Mouse (Mus musculus): ENCODE measurements around the gene Stambp. TPM values are rescaled to one million over a fixed set of nuclear protein-coding genes. Genes with fewer than 3 reads are reported as not detected.
"Not testable (repeated sequence)": the region's sequence is repeated elsewhere in the genome, so short reads cannot be mapped to it uniquely, and the experiment has no call there.

The Stambp gene
- 10 to 100 TPM; 30.5 to 38.9 TPM for polyA plus RNA-seq (2017; shearing (Covaris generic))

DNA sequence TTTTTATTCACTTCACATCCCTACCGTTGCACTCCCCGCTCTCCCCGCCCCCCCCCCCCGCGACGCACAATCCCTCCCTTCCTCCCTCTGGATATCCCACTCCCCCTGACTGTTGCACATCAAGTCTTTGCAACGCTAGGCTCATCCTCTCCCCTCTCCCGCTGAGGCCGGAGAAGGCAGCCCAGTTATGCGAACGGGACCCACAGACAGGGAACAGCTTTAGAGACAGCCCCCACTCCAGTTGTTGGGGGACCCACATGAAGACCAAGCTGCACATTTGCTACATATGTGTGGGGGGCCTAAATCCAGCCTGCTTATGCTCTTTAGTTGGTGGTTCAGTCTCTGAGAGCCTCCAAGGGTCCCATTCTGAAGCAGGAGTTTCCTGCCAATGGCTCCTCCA is at the start of gene Stambp:
Stambp (minus strand) TSS at position 59 of the 400 bp plus-strand sequence.
- ATAC-seq = no peak

DNA sequence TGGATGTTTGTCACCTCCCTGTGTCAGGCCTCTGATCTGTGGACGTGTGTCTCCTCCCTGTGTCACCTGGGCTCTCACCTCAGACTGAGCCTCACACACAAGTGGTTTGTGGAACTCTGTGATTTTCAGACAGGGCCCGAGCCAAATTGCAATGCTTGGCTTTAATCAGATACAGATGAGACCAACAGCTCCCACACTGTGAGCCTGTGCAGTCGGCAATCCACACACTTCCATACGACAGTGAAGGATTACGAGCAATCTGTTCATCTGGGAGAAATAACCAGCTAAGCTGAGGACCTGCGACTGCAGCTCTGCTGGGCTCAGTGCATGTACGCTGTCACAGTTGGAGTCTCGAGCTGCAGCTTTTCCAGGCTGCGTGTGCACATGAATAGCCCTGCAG is 47.4 kb upstream of the Stambp start:
- no peak for ATAC-seq

DNA sequence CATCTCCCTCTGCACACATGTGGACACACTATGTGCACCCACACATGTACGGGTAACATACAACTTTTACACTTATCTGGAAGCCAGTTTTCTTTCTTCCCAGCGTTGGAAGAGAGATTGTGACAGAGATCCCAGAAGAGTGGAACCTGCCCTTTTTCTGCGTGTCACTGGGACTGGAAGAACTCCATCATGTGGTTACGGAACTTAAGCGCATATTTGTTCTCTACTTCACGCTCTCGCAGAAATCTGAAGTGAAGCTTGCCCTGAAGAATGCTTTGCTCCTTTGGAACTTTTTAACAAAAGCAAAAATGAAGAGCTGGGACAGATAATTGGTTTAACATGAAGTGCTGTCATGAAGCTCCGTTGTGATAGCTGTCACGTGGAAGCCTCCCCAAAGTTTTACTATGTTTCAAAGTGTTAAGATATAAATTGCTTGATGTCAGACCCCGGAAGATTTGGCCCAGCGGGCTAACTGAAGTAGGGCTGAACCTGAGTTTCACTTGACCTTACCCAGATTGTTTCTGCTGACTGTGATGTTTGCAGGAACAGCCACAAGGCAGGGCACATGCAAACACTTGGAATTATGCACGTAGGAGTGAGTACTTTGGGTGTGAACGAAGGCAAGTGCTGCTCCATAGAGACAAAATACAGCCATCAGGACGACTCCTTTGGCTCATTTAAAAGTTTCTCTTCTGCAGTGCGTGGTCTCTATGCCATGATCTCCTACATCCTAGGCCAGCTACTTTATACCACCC is 45.2 kb upstream of the Stambp start:
- ATAC-seq = no peak

DNA sequence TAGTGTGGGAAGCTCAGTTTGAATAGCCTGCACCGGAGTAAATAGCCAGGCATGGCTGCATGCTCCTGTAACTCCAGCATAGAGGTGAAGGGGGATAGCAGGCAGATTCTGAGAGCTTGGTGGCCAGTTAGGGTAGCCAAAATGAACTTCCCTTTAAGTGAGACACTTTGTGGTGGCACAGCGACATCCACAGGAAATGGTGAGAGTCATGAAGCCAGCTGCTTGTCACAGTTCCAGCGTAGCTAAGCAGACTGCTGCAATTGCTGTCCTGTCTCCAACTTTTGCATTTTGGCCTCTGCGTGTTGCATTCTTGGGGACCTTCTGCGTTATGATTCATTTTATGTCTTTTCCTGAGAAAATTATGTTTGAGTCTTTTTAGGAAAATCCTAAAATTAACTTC is 44.0 kb upstream of the Stambp start:
- ATAC-seq = no peak

DNA sequence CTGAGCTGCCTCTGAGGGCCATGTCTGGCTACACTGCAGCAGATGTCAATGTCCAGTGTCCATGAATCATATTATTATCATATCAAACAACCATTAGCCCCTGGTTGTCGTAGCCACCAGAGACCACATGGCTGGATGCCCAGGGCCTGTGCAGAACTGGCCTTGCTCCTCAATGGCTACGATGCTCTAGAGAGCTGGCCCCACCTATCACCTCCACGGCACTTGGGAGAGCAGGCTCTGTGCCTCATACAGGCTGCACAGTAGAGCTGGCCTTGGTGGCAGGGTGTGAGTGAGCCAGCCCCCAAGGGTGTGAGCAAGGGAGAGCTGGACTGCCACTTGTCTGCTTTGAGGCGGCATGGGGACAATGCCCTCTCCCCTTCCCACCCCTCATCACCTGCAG is 41.9 kb upstream of the Stambp start:
- ATAC-seq = no peak

DNA sequence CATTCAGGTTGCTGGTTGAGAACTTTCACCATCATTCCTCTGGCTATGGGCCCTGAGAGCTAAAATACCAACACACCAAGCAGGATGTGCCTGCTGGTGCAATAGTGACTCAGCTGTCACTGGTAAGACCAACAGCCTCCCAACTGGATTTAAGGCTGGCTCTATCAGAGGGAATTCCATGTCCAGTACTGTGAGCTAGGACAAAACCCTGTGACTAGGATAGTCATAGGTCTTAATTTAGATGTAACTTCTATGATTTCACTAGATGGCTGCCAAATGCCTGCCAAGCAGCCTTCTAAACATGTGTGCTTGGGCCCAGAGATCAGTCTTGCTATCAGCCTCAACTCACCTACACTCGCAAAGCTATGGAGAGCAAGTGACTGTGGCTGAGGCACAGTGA is 40.4 kb upstream of the Stambp start:
- ATAC-seq = no peak

DNA sequence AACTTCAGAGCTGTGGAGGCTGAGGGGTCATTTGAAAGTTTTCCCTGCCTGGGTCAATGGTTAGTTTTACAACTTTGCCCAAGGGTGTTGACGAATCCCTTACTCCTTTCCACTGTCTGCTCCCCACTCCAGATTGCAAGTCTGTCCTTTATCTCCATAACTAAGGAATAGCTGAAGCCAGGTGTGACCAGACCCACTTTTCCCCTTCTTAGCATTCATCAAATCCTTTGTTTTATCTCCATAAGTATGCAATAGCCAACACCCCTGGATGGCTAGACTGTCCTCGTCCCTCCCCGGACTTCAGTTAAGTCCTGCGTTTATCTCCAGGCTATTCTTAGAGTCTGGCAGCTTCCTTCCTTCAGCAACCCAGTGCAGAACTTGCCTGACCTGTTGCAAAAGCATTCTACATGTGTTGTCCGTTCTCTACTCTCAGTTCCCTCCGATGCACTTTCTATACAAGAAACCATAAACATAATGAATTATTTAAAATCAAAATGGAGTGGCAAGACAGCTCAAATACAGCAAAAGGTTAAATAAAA is 27.2 kb upstream of the Stambp start:
- no peak for ATAC-seq

DNA sequence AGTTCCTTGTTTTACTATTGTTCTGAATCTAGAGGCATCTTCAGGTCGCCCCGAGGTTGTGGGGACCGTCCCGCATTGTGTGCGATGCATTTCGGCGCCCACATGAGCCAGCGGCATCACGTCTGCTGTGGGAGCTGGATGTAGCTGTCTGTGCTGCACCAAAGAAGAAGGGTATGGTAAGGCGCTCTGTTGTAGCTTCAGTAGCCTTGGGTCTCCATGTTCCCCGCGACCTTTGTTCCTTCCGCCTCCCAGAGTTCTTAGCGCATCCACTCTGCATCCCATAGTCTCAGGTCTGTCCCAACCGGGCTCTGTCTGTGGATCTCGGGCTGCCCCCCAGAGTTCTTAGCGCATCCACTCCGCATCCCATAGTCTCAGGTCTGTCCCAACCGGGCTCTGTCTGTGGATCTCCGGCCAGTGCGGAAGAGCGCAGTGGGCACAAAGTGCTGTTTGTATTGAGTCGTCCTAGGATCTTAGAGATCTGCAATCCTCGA is 26.6 kb upstream of the Stambp start:
- no peak for ATAC-seq

DNA sequence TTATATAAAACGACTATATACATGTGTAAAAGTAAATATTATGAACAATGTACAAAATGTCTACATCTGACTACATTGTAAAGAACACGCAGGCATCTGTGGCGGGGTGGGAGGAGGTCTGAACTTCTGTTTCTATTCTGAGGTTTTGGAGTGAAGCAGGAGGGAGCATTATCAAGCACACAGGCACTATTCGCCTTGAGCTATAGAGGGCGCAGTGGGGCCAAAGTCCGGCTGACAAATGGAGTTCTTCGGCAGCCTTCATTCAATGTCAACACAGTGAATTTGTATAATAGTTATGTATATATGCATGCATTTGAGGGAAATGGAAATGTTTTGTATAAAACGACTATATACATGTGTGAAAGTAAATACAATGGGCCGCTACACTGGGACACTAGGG is 26.1 kb upstream of the Stambp start:
- no peak for ATAC-seq

DNA sequence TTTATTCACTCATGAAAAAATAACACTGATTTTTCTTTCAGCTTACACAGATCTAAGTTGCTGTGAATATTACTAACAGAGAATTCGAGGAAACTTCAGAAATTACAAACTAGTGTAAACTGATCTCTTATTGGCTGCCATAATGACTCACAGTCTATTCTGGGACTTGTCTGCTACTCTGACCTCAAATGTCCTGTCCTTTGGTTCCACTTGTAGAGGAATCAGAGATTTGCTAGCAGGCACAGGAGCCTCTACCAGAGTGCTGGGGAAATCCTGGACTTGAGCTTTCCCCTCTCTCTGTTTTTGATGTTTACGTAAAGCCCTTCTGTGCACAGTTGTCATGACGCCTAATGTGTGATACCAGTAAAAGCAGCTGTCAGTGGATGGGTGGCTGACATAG is 25.5 kb upstream of the Stambp start:
- no peak for ATAC-seq

DNA sequence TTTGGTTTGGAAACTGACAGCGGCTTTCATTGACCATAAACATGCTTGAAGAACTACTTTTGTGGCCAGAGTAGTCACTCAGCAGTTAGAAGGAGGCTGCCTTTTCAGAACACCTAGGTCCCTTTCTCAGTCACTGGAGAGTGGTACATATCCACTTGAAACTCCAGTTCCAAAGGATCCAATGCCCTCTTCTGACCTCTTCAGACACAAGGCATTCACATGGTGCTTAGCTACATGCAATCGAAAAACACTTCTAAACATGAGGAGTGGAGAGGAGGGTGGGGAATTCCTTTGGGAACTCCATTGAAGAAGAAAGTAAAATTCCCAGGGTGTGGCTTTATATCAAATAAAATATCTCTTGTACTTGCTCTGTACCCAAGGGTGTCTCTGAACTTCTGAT is 22.5 kb upstream of the Stambp start:
- ATAC-seq = no peak

DNA sequence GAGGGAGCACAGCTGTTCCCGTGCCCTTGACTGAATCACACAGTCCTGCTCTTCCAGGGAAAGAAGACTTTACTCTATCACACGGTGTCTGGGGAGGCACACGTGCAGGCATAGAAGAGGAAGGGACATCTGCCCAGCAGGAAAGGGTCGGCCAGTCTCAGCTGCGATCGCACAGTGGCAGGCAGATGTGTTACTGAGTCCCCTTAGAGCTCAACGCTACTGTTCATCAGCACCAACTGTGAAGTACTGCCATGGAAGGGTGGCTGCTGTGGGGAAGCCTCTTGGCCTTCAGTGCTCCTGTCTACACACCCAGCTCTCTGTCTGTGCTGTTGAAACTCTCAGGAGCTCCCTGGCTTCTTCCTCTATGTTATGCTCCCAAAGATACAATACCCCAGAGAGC is 21.4 kb upstream of the Stambp start:
- ATAC-seq = no peak

DNA sequence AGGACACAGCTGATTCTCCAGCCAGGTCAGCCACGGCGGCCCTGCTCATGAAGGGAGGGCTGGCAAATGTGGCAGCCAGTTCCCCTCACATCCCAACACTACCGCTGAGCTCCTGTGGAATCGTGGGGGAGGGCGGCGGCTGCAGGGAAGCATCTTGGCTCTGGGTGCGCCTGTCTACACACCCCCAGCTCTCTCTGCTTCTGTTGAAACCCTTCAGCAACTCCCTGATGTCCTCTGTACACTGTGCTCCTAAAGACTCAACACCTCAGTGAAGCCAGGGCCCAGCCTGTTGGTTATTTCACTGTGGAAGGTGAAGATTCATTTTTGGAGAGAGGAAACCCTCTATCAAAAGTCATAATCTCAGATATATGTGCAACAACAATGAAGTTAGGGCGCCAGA is 19.5 kb upstream of the Stambp start:
- no peak for ATAC-seq

DNA sequence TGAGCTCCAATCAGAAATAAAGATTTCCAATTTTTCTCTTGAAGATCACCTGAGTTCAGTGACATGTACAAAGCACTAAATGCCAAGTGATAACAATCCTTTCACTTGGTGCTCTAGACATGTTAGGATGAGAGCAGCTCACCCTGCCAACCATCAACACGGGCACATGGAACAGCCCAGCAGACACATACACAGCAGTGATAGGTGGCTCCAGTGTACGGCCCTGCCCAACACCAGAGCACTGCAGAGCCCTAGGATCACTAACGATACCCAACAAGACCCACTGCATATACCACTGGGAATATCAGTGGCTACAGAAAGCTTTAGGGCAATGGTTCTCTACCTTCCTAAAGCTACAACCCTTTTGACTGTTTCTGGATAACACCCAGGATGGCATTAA is 17.8 kb upstream of the Stambp start:
- ATAC-seq = no peak

DNA sequence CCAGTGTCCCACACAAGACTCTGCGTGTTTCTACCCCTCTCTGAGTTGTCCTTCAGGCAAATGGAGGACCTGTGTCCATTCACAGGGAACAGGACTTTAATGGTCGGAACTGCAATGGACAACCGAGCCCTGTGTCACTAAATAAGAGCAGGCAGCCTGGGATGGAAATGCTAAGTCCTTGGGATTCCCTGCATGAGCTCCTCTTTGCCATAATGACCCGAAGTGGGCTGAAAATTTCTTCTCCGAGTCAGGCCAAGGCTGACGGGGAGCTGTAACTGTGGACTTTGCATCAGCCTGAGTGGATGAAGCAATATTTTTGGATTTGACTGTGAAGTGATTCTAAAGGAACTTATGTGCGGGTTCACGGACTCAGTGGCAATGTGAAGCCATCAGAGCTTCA is 14.7 kb upstream of the Stambp start:
- not testable (repeated sequence) for ATAC-seq

DNA sequence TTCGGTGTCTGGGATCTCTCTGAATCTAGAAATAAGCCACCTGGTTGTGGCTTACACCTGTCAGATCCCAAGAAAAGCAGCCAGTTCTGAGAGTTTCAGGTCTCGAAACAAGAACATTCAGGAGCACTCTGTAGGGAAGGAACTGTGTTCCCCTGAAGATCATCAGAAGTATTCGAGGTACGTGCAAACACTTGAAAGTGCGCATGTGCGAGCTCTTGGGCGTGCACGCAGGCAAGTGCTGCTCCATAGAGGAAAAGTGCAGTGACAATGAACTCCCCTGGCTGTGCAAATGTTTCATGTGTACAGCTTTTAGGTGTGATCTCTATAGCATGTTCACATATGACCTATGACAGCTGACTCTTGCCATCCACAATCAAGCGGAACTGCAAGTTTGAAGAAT is 12.8 kb upstream of the Stambp start:
- not testable (repeated sequence) for ATAC-seq

DNA sequence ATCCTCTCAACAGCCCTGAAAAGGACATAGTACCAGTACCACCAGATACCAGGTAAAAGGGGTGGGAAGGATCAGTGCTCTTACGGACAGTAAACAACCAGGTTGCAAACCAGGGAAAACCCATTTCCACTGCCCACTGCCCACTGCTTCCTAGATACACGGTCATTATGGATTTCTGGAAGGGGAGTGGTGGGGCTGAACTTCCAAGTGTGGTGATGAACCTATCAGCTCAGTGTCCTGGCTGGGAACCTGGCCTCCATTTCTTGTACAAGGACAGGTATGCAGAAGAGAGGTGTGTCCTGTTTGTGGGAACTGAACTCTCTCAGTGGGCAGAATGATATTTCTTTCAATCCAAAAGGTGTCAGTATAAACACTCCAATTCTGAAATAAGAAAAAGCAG is 11.1 kb upstream of the Stambp start:
- ATAC-seq = no peak

DNA sequence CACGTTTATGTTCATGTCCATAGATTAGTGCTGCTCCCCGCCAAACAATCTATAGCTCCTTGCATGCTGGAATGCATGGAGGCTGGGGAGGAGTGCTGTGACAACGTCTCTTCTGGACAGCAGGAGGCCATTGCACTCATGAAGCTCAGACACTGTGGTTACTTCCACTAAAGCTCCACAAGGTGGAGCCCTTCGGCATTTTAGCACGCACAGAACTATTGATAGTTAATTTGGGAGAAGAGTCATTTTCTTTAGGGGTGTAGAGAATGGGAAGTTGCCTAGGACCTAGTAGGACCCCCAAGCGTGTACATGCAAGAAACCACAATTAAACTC is 10.4 kb upstream of the Stambp start:
- ATAC-seq = peak; percentile 73

DNA sequence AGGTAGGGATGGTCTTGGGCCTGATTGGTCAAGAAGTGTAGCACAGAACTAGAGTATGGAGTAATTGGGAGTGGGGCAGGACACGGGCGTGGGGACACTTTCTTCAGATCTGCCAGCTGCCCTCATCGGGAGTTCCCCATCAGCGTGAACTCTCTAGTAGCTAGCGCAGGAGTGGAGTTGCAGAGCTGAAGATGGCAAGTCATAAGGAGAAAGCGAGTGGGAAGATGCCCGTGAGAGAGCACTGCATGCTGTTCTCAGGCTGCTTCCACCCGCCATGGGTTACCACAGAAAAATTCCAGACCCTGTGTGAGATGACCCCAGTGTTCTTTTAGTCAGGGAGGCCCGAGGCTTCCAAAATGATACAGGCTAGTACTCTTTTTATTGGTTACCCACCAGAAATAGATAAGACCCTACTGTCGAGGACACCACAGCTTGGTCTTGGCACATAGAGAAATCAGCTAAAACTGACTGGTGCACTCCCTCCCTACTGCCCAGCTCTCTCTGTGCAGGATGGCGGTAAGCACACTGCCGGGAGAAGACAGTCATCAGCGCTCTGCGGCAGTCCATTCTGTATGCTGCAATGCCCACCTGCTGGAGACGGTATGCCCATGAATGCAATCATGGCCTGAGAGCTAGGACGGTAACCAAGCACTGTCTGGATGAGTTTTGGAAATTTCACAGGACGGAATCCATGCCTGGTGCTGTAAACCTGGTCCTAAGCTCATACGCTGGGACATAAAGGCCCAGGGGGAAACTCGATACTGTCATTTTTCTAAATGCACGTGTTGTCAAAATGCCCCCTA is 9.8 kb upstream of the Stambp start:
- ATAC-seq = peak; percentile 75

DNA sequence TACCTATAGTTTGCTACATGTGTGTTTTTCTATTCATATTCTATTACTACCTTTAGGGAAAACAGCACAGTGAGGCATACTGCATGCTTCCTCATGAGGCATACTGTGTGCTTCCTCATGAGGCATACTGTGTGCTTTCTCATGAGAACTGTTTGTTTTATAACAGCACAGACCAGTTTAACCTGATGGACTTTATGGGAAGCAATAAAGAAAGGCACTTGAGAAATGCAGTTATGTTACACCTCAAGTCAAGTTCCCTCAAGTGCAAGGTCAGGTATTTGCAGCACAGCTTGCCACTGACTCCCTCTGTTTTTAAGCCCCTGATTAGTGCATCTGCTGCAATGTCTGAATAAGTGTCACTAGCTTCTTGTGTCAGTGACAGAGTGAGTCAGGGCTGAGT is 5.0 kb upstream of the Stambp start:
- no peak for ATAC-seq

DNA sequence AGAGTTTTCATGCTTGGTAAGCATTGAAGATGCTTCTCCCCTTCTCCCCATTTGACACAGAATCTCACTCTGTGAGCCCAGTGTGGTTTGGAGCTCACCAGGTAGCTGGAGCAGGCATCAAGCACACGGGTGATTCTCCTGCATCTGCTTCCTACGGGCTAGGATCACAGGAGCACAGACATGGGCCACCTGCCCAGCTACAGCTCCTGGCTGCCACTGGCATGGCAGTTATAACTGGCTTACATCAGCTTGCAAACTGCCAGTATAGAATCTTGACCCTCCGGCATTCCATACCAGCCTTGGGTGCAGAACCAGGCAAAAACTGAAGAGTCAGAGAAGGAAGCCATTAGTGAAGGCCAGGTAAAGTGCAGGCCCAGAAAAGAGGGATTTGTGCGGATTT is 3.1 kb upstream of the Stambp start:
- no peak for ATAC-seq

DNA sequence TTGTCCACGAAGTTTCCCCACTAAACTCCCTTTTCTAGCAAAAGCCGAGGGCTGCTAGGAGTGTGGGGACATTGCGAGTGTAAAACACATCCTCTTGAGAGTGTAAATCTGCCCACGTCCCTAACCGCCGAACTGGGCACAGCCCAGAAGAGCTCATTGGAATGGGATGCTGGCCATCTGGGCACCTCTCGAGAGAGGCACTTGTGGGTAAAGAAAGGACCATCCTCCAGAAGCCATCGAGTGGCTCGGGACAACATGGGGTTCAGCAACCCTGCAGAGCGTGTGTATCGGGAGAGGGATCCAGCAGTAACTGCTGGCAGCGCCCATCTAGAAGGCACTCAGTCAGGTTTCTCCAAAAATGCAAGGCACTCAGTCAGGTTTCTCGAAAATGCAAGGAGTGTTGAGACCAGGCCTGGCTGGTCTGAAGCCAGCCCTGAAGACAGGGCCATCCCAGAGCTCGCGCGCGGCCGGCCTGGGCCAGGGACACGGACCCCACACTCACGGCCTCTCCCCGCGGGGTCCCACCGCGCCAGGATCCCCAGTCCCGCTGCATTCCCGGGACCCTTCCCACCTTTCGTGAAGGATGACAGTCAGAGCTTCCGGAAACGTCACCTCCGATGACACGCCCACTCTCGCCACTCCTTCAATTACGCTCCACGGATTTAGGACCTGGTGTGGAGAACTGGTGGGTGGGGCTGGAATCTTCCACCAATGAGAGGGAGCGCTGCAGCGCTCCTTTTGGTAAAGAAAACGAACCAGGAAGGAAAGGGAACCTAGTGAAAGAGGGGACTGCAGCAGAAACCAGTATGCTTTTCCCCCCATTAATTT is 475 bp downstream of the Stambp start:
- peak; percentile 88 for ATAC-seq
